Mouse (Mus musculus) heart, postnatal 0 days (tissue): Measurements from ENCODE around the gene Slx4ip.

Experiments used
- CTCF ChIP-seq: IDR thresholded peaks from 2 replicates; pipeline ENCODE4 v1.5.1; 2016; ENCODE audit warnings: antibody characterized with exemption, control low read depth, low read depth
- EP300 ChIP-seq: IDR thresholded peaks from 2 replicates; pipeline ENCODE4 v1.6.1; 2016; ENCODE audit warnings: antibody characterized with exemption, low read depth

- TF ChIP-seq CTCF = no peak
- no peak for TF ChIP-seq EP300
Observed at GRCm38 (mm10) chr2:137014423-137014822, 123.4 kb downstream of the Slx4ip start.
